Mouse (Mus musculus): Measurements from ENCODE around the gene Hdac1.

Hdac1 gene

GRCm38 (mm10) chr4:129511413-129512096, 31.0 kb downstream of the Hdac1 start:
- DNase-seq (ENCODE audit: inconsistent ontology term): peak; percentile 31

- peak; percentile 69 for DNase-seq (ENCODE audit: inconsistent ontology term)
Measured at GRCm38 (mm10) chr4:129510723-129511412, 31.6 kb downstream of the Hdac1 start.

- DNase-seq (ENCODE audit: inconsistent ontology term): no peak
Measured at GRCm38 (mm10) chr4:129509650-129510049, 32.9 kb downstream of the Hdac1 start.

GRCm38 (mm10) chr4:129508834-129509600, 33.5 kb downstream of the Hdac1 start:
- no peak for DNase-seq (ENCODE audit: inconsistent ontology term)

GRCm38 (mm10) chr4:129508237-129508515, 34.3 kb downstream of the Hdac1 start:
- DNase-seq (ENCODE audit: inconsistent ontology term): no peak

- DNase-seq (ENCODE audit: inconsistent ontology term): no peak
Measured at GRCm38 (mm10) chr4:129507434-129508236, 34.9 kb downstream of the Hdac1 start.

- no peak for DNase-seq (ENCODE audit: inconsistent ontology term)
Measured at GRCm38 (mm10) chr4:129505511-129505910, 37.0 kb downstream of the Hdac1 start.

GRCm38 (mm10) chr4:129502901-129503444, 39.5 kb downstream of the Hdac1 start:
- DNase-seq (ENCODE audit: inconsistent ontology term): no peak

GRCm38 (mm10) chr4:129502327-129502888, 40.1 kb downstream of the Hdac1 start:
- DNase-seq (ENCODE audit: inconsistent ontology term): no peak

GRCm38 (mm10) chr4:129500607-129501566, 41.6 kb downstream of the Hdac1 start:
- peak; percentile 95 for DNase-seq (ENCODE audit: inconsistent ontology term)

GRCm38 (mm10) chr4:129500017-129500416, 42.5 kb downstream of the Hdac1 start:
- no peak for DNase-seq (ENCODE audit: inconsistent ontology term)

- DNase-seq (ENCODE audit: inconsistent ontology term): no peak
Measured at GRCm38 (mm10) chr4:129498941-129499340, 43.6 kb downstream of the Hdac1 start.

GRCm38 (mm10) chr4:129496631-129497030, 45.9 kb downstream of the Hdac1 start:
- DNase-seq (ENCODE audit: inconsistent ontology term): no peak

GRCm38 (mm10) chr4:129495672-129496562, 46.6 kb downstream of the Hdac1 start:
- DNase-seq (ENCODE audit: inconsistent ontology term): no peak

- DNase-seq (ENCODE audit: inconsistent ontology term): no peak
Measured at GRCm38 (mm10) chr4:129494681-129495080, 47.8 kb downstream of the Hdac1 start.

GRCm38 (mm10) chr4:129490972-129491880, 51.3 kb downstream of the Hdac1 start, which contains the start of the genes Tssk3 and Fam229a:
Gene Tssk3 (minus strand): TSS chr4:129491022.
Gene Fam229a (plus strand): TSS chr4:129491190.
- DNase-seq (ENCODE audit: inconsistent ontology term): peak; percentile 42

GRCm38 (mm10) chr4:129481090-129481489, 61.4 kb downstream of the Hdac1 start:
- DNase-seq (ENCODE audit: inconsistent ontology term): no peak

- no peak for DNase-seq (ENCODE audit: inconsistent ontology term)
Measured at GRCm38 (mm10) chr4:129479863-129480262, 62.6 kb downstream of the Hdac1 start.

All from Muller cell, postnatal 12 days (primary cell).